Comparison of ENCODE assay signal across 12 mouse cellular contexts in the genomic region with DNA sequence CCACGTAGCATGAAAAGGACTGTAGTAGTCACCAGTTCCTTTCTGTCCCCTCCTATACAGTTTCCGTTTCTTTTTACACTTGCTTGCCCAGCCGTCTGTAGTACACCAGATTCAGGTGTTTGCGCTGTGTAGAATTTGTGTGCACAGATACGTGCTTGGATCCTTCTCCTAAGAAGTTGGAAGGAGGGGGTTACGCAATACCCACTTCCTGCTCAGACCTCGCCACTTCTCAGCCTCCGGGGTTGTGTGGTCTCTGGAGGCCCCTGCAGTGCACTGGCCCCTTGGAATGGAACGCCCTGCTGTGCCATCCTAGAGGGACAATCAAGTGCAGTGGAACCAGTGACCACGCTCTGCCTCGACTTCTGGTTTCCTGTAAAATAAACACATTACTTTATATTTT. TPM values are rescaled to one million over a fixed set of nuclear protein-coding genes. Genes with fewer than 3 reads are reported as not detected.
DNase-seq lines count a peak whose midpoint lies in the region; ATAC-seq and TF ChIP-seq lines count a peak whose summit lies in the region.
"Had no signal": no experiment of that assay in that cellular context is flagged by ENCODE, and none has a peak within 500 bp of the region (broad histone marks: within the 10 kb centered on the region; RNA-seq: fewer than 3 reads in every experiment).

No protein-coding gene starts in this region.

- intact Hi-C loops in left cerebral cortex, adult 2 months (cut with DNase I), result loop anchor here (10.0 kb wide), 1 partner anchor 274 kb away; no protein-coding TSS in a partner anchor

- H3K27ac ChIP-seq in liver, postnatal 0 days (ENCODE audit: low read depth), result no peak overlapping the region
- no peak overlapping the region for H3K27ac ChIP-seq in forebrain, embryonic 15.5 days (replicated peaks)
- no peak overlapping the region for H3K27ac ChIP-seq in left cerebral cortex, adult 2 months
- H3K27ac ChIP-seq: gastrocnemius, adult 2 months; neural tube, embryonic 12.5 days had no signal

- peak overlapping the region; percentile 20 for H3K4me2 ChIP-seq in liver, postnatal 0 days (ENCODE audit: low read depth, low read length)
- H3K4me2 ChIP-seq in forebrain, embryonic 15.5 days (replicated peaks), result no peak overlapping the region
- H3K4me2 ChIP-seq: neural tube, embryonic 12.5 days had no signal

- H3K9me3 ChIP-seq in liver, postnatal 0 days (ENCODE audit: low read length), result no peaks in the 10 kb centered on the region
- H3K9me3 ChIP-seq in forebrain, embryonic 15.5 days, result no peaks in the 10 kb centered on the region
- H3K9me3 ChIP-seq: neural tube, embryonic 12.5 days had no signal

- no peak for TF ChIP-seq CTCF in liver, postnatal 0 days (IDR thresholded peaks at IDR 0.05; ENCODE audit: low read depth)
- no peak for TF ChIP-seq CTCF in left cerebral cortex, adult 2 months (IDR thresholded peaks at IDR 0.05)

- ATAC-seq in granulocyte monocyte progenitor cell, adult 5-6 weeks (replicated peaks; ENCODE audit: poor library complexity, severe bottlenecking), result peak; percentile 93
- no peak for ATAC-seq in liver, postnatal 0 days
- no peak for ATAC-seq in forebrain, embryonic 15.5 days (replicated peaks)

- 29% methylated on average over 11 of the region's 11 CpGs for WGBS in liver, postnatal 0 days (ENCODE audit: insufficient replicate concordance)
- 81% methylated on average over 11 of the region's 11 CpGs for WGBS in forebrain, embryonic 15.5 days

- H3K4me3 ChIP-seq in liver, postnatal 0 days (ENCODE audit: low read depth, low read length), result no peak overlapping the region
- H3K4me3 ChIP-seq in forebrain, embryonic 15.5 days, result no peak overlapping the region
- H3K4me3 ChIP-seq in left cerebral cortex, adult 2 months, result no peak overlapping the region
- H3K4me3 ChIP-seq: gastrocnemius, adult 2 months; neural tube, embryonic 12.5 days had no signal

- H3K4me1 ChIP-seq in liver, postnatal 0 days (ENCODE audit: insufficient read depth), result peaks cover 9% of the 10 kb centered on the region
- H3K4me1 ChIP-seq in forebrain, embryonic 15.5 days, result no peaks in the 10 kb centered on the region

- H3K36me3 ChIP-seq in liver, postnatal 0 days (replicated peaks; ENCODE audit: insufficient read depth, low read length), result no peaks in the 10 kb centered on the region
- peaks cover 53% of the 10 kb centered on the region for H3K36me3 ChIP-seq in forebrain, embryonic 15.5 days

- no peaks in the 10 kb centered on the region for H3K27me3 ChIP-seq in liver, postnatal 0 days (ENCODE audit: insufficient read depth, low read length)
- no peaks in the 10 kb centered on the region for H3K27me3 ChIP-seq in forebrain, embryonic 15.5 days
- H3K27me3 ChIP-seq: neural tube, embryonic 12.5 days had no signal

- DNase-seq in A20 (ENCODE audit: low read depth, low spot score) (peak; percentile 4), adipocyte (ENCODE audit: low spot score) (no peak)
- peak; percentile 22 for DNase-seq in liver, postnatal 0 days
- peak; percentile 40 for DNase-seq in naive thymus-derived CD4-positive, alpha-beta T cell, adult 2 months (ENCODE audit: low read depth)
- DNase-seq in cerebellum, postnatal 36 days, result no peak
- DNase-seq in left cerebral cortex, adult 2 months (ENCODE audit: extremely low spot score in 1 of 2, low spot score in 2 of 2), result no peak
- DNase-seq: adrenal gland, postnatal 36 days; cerebellum, adult 11-12 months; gastrocnemius, adult 2 months had no signal

- no peak for TF ChIP-seq EP300 in liver, postnatal 0 days (IDR thresholded peaks at IDR 0.05; ENCODE audit: low read depth)

- H3K9ac ChIP-seq in liver, postnatal 0 days (replicated peaks), result no peak overlapping the region
- H3K9ac ChIP-seq in forebrain, embryonic 15.5 days (replicated peaks), result no peak overlapping the region
- H3K9ac ChIP-seq: neural tube, embryonic 12.5 days had no signal

RNA-seq across cellular contexts. Expression of a gene that starts 16.3 kb away (rescaled TPM):
- not detected in 2 replicates for total RNA-seq in granulocyte monocyte progenitor cell, adult 5-6 weeks (2014; fragmentation: Nextera tagmentation)
- 0.10 TPM in 1 of 2 replicates, not detected in the other for total RNA-seq in granulocyte monocyte progenitor cell, adult 5-6 weeks (2017)
- not detected in 2 replicates for polyA plus RNA-seq in liver, postnatal 0 days (2015; fragmentation: Nextera tagmentation; extraction: Ambion mirVana)
- 10.7 and 11.3 TPM in 2 replicates for polyA plus RNA-seq in forebrain, embryonic 15.5 days (2015; fragmentation: Nextera tagmentation; extraction: Ambion mirVana)
- total RNA-seq in left cerebral cortex, adult 2 months (2021), result 1 to 10 TPM; 6.3 to 7.4 TPM
- total RNA-seq: gastrocnemius, adult 2 months had no signal

Comparison
In these comparisons a context has a peak if more than half of its experiments do, and no peak if none do; other contexts are left out.
1. DNase-seq: peak in A20 (single experiment), liver, postnatal 0 days (single experiment) and naive thymus-derived CD4-positive, alpha-beta T cell, adult 2 months (single experiment); none in cerebellum, postnatal 36 days (0 of 2), left cerebral cortex, adult 2 months (0 of 2) and adipocyte (single experiment).
2. RNA of a gene that starts 16.3 kb away (total RNA-seq): 6.3 to 7.4 TPM in left cerebral cortex, adult 2 months; 0.10 TPM in granulocyte monocyte progenitor cell, adult 5-6 weeks; every median in the first group is over 4 times any median in the second.